21 mouse cellular contexts compared by ENCODE assay signal in genomic region chr2:60367204-60367603, GRCm38 (mm10). TPM values are rescaled to one million over a fixed set of nuclear protein-coding genes. Genes with fewer than 3 reads are reported as not detected.
DNase-seq lines count a peak whose midpoint lies in the region; ATAC-seq and TF ChIP-seq lines count a peak whose summit lies in the region.
"Had no signal": no experiment of that assay in that cellular context is flagged by ENCODE, and none has a peak within 500 bp of the region (broad histone marks: within the 10 kb centered on the region; RNA-seq: fewer than 3 reads in every experiment).

No protein-coding gene starts in this region.

- no peaks in the 10 kb centered on the region for H3K9me3 ChIP-seq in intestine, postnatal 0 days (ENCODE audit: control insufficient read depth)
- H3K9me3 ChIP-seq: embryonic facial prominence, embryonic 13.5 days; embryonic facial prominence, embryonic 15.5 days; forebrain, embryonic 13.5 days; forebrain, embryonic 15.5 days had no signal

- no peaks in the 10 kb centered on the region for H3K4me1 ChIP-seq in intestine, postnatal 0 days (replicated peaks; ENCODE audit: control insufficient read depth, insufficient read depth, low read length)
- H3K4me1 ChIP-seq: embryonic facial prominence, embryonic 13.5 days; embryonic facial prominence, embryonic 15.5 days; forebrain, embryonic 13.5 days had no signal

- H3K36me3 ChIP-seq in intestine, postnatal 0 days (ENCODE audit: control insufficient read depth, insufficient read depth) = no peaks in the 10 kb centered on the region
- H3K36me3 ChIP-seq: embryonic facial prominence, embryonic 13.5 days; embryonic facial prominence, embryonic 15.5 days; forebrain, embryonic 15.5 days had no signal

- H3K9ac ChIP-seq in intestine, postnatal 0 days (ENCODE audit: low read depth, low read length) = no peak overlapping the region
- H3K9ac ChIP-seq: embryonic facial prominence, embryonic 13.5 days; embryonic facial prominence, embryonic 15.5 days; forebrain, embryonic 13.5 days; forebrain, embryonic 15.5 days; forebrain, postnatal 0 days had no signal

- no peak for TF ChIP-seq CTCF in intestine, postnatal 0 days (IDR thresholded peaks at IDR 0.05; ENCODE audit: low read depth)

- H3K4me3 ChIP-seq in intestine, postnatal 0 days (ENCODE audit: low read depth, low read length) = no peak overlapping the region
- H3K4me3 ChIP-seq: embryonic facial prominence, embryonic 13.5 days; embryonic facial prominence, embryonic 15.5 days; erythroblast, embryonic 14.5 days; forebrain, embryonic 13.5 days; forebrain, embryonic 15.5 days had no signal

- no peak overlapping the region for H3K27ac ChIP-seq in intestine, postnatal 0 days (ENCODE audit: low read depth, low read length)
- H3K27ac ChIP-seq: embryonic facial prominence, embryonic 13.5 days; embryonic facial prominence, embryonic 15.5 days; forebrain, embryonic 13.5 days; forebrain, embryonic 15.5 days had no signal

- WGBS in intestine, postnatal 0 days = 93% methylated on average over 2 of the region's 2 CpGs

- DNase-seq in lung, postnatal 36 days = peak; percentile 24
- DNase-seq in lung, postnatal 4 days = no peak
- peak; percentile 77 for DNase-seq in gonadal fat pad, adult 2 months (ENCODE audit: low read depth)
- DNase-seq in kidney, postnatal 10 days = no peak
- DNase-seq: adrenal gland, adult 2 months; adrenal gland, postnatal 10 days; adrenal gland, postnatal 25 days; cerebellum, adult 11 months; cerebellum, adult 18-20 months; cerebellum, adult 8-10 months; cerebellum, adult 9-11 months; cerebellum, postnatal 14 days; cerebellum, postnatal 36 days; embryo, embryonic 11 days; forebrain, postnatal 0 days had no signal

- no peak for ATAC-seq in intestine, postnatal 0 days
- ATAC-seq: forebrain, embryonic 13.5 days; forebrain, embryonic 15.5 days; forebrain, postnatal 0 days had no signal

- no peak overlapping the region for H3K4me2 ChIP-seq in intestine, postnatal 0 days (replicated peaks; ENCODE audit: low read depth)
- H3K4me2 ChIP-seq: embryonic facial prominence, embryonic 13.5 days; embryonic facial prominence, embryonic 15.5 days; forebrain, embryonic 13.5 days; forebrain, embryonic 15.5 days had no signal

- H3K27me3 ChIP-seq in intestine, postnatal 0 days (replicated peaks; ENCODE audit: control insufficient read depth, insufficient read depth, low read length) = no peaks in the 10 kb centered on the region
- H3K27me3 ChIP-seq: embryonic facial prominence, embryonic 13.5 days; embryonic facial prominence, embryonic 15.5 days; forebrain, embryonic 13.5 days; forebrain, embryonic 15.5 days had no signal

RNA-seq across cellular contexts. Expression of gene Ly75, which starts 15.9 kb away (rescaled TPM):
- 0.28 and 0.32 TPM in 2 replicates for polyA plus RNA-seq in gonadal fat pad, adult 2 months (2012; rRNA removed)
- polyA plus RNA-seq in intestine, postnatal 0 days (2015; fragmentation: Nextera tagmentation; extraction: Ambion mirVana) = 2.2 and 2.9 TPM in 2 replicates
- polyA plus RNA-seq: erythroblast, embryonic 14.5 days had no signal

Comparison
In these comparisons a context has a peak if more than half of its experiments do, and no peak if none do; other contexts are left out.
1. DNase-seq: peak in lung, postnatal 36 days (single experiment) and gonadal fat pad, adult 2 months (single experiment); none in lung, postnatal 4 days (0 of 2) and kidney, postnatal 10 days (single experiment).